ENCODE assay signal across 9 mouse cellular contexts in the genomic region with DNA sequence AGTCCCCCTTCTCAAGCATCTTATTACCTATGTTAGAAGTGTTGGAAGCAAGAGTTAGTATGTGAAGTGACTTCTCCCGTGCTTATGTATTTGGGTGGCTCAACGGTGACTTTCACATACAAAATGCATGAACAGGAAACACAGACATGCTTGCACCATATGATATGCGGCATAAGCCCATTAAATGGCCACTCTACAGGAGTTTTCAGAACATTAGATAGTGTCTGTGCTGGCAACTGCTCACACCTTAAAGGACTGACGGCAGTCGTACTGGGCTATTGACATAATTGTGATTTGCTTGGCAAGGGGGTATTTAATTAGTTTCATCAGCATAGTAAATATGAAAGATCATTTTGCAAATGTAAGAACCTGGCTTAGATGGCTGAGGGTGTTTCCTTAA. TPM values are rescaled to one million over a fixed set of nuclear protein-coding genes. Genes with fewer than 3 reads are reported as not detected.
A peak's percentile ranks its signal among the peaks of the same experiment; 100 is the strongest.
DNase-seq lines count a peak whose midpoint lies in the region; ATAC-seq lines count a peak whose summit lies in the region.
"Had no signal": no experiment of that assay in that cellular context is flagged by ENCODE, and none has a peak within 500 bp of the region (broad histone marks: within the 10 kb centered on the region; RNA-seq: fewer than 3 reads in every experiment).

No protein-coding gene starts in this region.

- no peaks in the 10 kb centered on the region for H3K36me3 ChIP-seq in heart, embryonic 13.5 days
- H3K36me3 ChIP-seq in embryonic facial prominence, embryonic 13.5 days = no peaks in the 10 kb centered on the region
- H3K36me3 ChIP-seq in hindbrain, embryonic 16.5 days (ENCODE audit: control insufficient read depth, insufficient read depth, low read length) = no peaks in the 10 kb centered on the region
- no peaks in the 10 kb centered on the region for H3K36me3 ChIP-seq in midbrain, embryonic 13.5 days

- peak overlapping the region; percentile 90; the same call in 1 of the 2 replicates for H3K9ac ChIP-seq in heart, embryonic 13.5 days
- H3K9ac ChIP-seq in embryonic facial prominence, embryonic 13.5 days = no peak overlapping the region
- no peak overlapping the region for H3K9ac ChIP-seq in hindbrain, embryonic 16.5 days (ENCODE audit: low read depth, low read length)
- no peak overlapping the region for H3K9ac ChIP-seq in midbrain, embryonic 13.5 days (replicated peaks)

- WGBS in heart, embryonic 13.5 days = 52% methylated on average over 5 of the region's 5 CpGs
- 49% methylated on average over 5 of the region's 5 CpGs for WGBS in embryonic facial prominence, embryonic 13.5 days
- WGBS in hindbrain, embryonic 16.5 days = 44% methylated on average over 5 of the region's 5 CpGs
- 52% methylated on average over 5 of the region's 5 CpGs for WGBS in midbrain, embryonic 13.5 days

- peaks cover 8% of the 10 kb centered on the region; the same call in 1 of the 2 replicates for H3K27me3 ChIP-seq in heart, embryonic 13.5 days (replicated peaks)
- peaks cover 29% of the 10 kb centered on the region for H3K27me3 ChIP-seq in embryonic facial prominence, embryonic 13.5 days
- no peaks in the 10 kb centered on the region for H3K27me3 ChIP-seq in hindbrain, embryonic 16.5 days (replicated peaks; ENCODE audit: control insufficient read depth, insufficient read depth, low read length)
- peaks cover 25% of the 10 kb centered on the region for H3K27me3 ChIP-seq in midbrain, embryonic 13.5 days

- no peaks in the 10 kb centered on the region for H3K9me3 ChIP-seq in heart, embryonic 13.5 days
- H3K9me3 ChIP-seq in embryonic facial prominence, embryonic 13.5 days = no peaks in the 10 kb centered on the region
- no peaks in the 10 kb centered on the region for H3K9me3 ChIP-seq in hindbrain, embryonic 16.5 days (ENCODE audit: control insufficient read depth, low read length)
- no peaks in the 10 kb centered on the region for H3K9me3 ChIP-seq in midbrain, embryonic 13.5 days

- no peak for DNase-seq in heart, adult 9 months (ENCODE audit: low spot score in 2 of 2)
- DNase-seq in yolk sac, embryonic 10.5 days (ENCODE audit: low spot score) = no peak
- DNase-seq in c-Kit-positive CD71-positive TER-119-positive erythroid progenitor cells, embryonic 14.5 days (ENCODE audit: low spot score) = no peak
- no peak for DNase-seq in ovary, postnatal 36 days (ENCODE audit: low spot score)
- DNase-seq: thymus, adult 2 months had no signal

- no peak overlapping the region; the same call in 1 of the 2 replicates for H3K27ac ChIP-seq in heart, embryonic 13.5 days (replicated peaks)
- H3K27ac ChIP-seq in embryonic facial prominence, embryonic 13.5 days = no peak overlapping the region
- H3K27ac ChIP-seq in hindbrain, embryonic 16.5 days (ENCODE audit: low read depth, low read length) = no peak overlapping the region
- H3K27ac ChIP-seq in midbrain, embryonic 13.5 days = no peak overlapping the region

- peak overlapping the region; percentile 86 for H3K4me3 ChIP-seq in heart, embryonic 13.5 days
- peak overlapping the region; percentile 77; the same call in 1 of the 2 replicates for H3K4me3 ChIP-seq in embryonic facial prominence, embryonic 13.5 days
- peak overlapping the region; percentile 93 for H3K4me3 ChIP-seq in hindbrain, embryonic 16.5 days (ENCODE audit: low read length)
- H3K4me3 ChIP-seq in midbrain, embryonic 13.5 days (replicated peaks) = peak overlapping the region; percentile 76; the same call in 1 of the 2 replicates

- H3K4me1 ChIP-seq in heart, embryonic 13.5 days = peaks cover 27% of the 10 kb centered on the region
- peaks cover 10% of the 10 kb centered on the region for H3K4me1 ChIP-seq in embryonic facial prominence, embryonic 13.5 days
- H3K4me1 ChIP-seq in hindbrain, embryonic 16.5 days (ENCODE audit: control insufficient read depth, insufficient read depth, low read depth, low read length) = peaks cover 11% of the 10 kb centered on the region
- H3K4me1 ChIP-seq in midbrain, embryonic 13.5 days (replicated peaks) = peaks cover 11% of the 10 kb centered on the region

- H3K4me2 ChIP-seq in heart, embryonic 13.5 days = peak overlapping the region; percentile 94
- peak overlapping the region; percentile 94 for H3K4me2 ChIP-seq in embryonic facial prominence, embryonic 13.5 days
- H3K4me2 ChIP-seq in hindbrain, embryonic 16.5 days (ENCODE audit: low read length) = peak overlapping the region; percentile 98
- peak overlapping the region; percentile 97 for H3K4me2 ChIP-seq in midbrain, embryonic 13.5 days (replicated peaks)

- ATAC-seq in heart, embryonic 13.5 days (ENCODE audit: extremely low read depth, insufficient number of reproducible peaks, low FRiP score, low TSS enrichment) = no peak
- ATAC-seq in embryonic facial prominence, embryonic 13.5 days (ENCODE audit: insufficient number of reproducible peaks, insufficient read depth, low FRiP score, low TSS enrichment, low read depth) = no peak
- no peak for ATAC-seq in hindbrain, embryonic 16.5 days
- no peak for ATAC-seq in midbrain, embryonic 13.5 days

RNA-seq across cellular contexts. Expression of gene Slc4a4, which starts 0.7 kb away (rescaled TPM):
- polyA plus RNA-seq in heart, embryonic 13.5 days (2015; fragmentation: Nextera tagmentation; extraction: Ambion mirVana) = 3.1 and 3.9 TPM in 2 replicates
- 1.7 and 1.8 TPM in 2 replicates for polyA plus RNA-seq in embryonic facial prominence, embryonic 13.5 days (2015; fragmentation: Nextera tagmentation; extraction: Ambion mirVana)
- 9.1 and 9.5 TPM in 2 replicates for polyA plus RNA-seq in hindbrain, embryonic 16.5 days (2015; fragmentation: Nextera tagmentation; extraction: Ambion mirVana)
- 1.5 and 1.9 TPM in 2 replicates for polyA plus RNA-seq in midbrain, embryonic 13.5 days (2015; fragmentation: Nextera tagmentation; extraction: Ambion mirVana)
